ENCODE assay signal across 12 mouse cellular contexts in the genomic region with DNA sequence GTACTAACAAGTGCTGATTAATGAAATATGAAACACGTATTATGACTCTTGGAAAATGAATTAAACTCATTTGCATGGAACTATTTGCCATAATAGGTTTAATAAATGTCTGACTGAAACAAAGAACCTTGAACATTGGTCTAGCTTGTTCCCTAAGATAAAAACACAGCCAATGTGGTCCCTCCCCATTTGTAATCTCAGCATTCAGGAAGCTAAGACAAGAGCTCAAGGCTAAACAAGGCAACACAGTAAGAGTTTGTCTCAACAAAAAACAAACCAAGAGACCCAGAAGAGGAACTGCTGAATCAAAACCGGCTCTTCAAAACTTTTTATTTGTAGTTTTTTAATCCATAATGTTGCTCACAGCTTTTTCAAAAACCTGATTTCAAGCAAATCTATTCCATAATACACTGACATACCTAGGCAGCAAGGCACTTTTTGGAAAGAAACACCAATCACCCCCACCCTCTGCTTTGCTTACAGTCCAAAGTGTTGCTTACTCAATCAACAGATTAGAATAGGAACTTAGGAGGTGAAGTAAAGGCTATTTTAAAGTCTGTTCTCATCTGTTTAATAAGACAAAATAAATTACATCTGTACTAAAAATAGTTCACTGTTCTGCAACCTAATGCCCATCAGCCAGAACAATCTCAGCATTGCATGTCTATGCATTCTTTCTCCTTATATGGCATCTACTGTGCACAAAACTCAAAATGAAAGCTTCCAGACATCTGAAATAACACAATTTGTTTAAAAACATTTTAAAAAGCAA.
DNase-seq lines count a peak whose midpoint lies in the region; ATAC-seq and TF ChIP-seq lines count a peak whose summit lies in the region.
"Had no signal": no experiment of that assay in that cellular context is flagged by ENCODE, and none has a peak within 500 bp of the region (broad histone marks: within the 10 kb centered on the region; RNA-seq: fewer than 3 reads in every experiment).

No protein-coding gene starts in this region.

- intact Hi-C loops in heart, adult 2 months (cut with DNase I), result no loop called here
- intact Hi-C loops in heart, postnatal 36 days (cut with DNase I), result no loop called here

- H3K27me3 ChIP-seq in heart, adult 2 months (ENCODE audit: control insufficient read depth, insufficient read depth, low read length), result no peaks in the 10 kb centered on the region
- H3K27me3 ChIP-seq in lung, embryonic 14.5 days (ENCODE audit: insufficient read depth, low read length), result no peaks in the 10 kb centered on the region
- no peaks in the 10 kb centered on the region for H3K27me3 ChIP-seq in stomach, embryonic 14.5 days (ENCODE audit: control insufficient read depth, insufficient read depth, low read length)
- no peaks in the 10 kb centered on the region for H3K27me3 ChIP-seq in forebrain, embryonic 14.5 days (replicated peaks; ENCODE audit: control insufficient read depth, insufficient read depth, low read length)
- H3K27me3 ChIP-seq: liver, embryonic 15.5 days had no signal

- no peak overlapping the region for H3K4me2 ChIP-seq in lung, embryonic 14.5 days
- no peak overlapping the region for H3K4me2 ChIP-seq in stomach, embryonic 14.5 days (replicated peaks; ENCODE audit: low read depth, low read length)
- no peak overlapping the region for H3K4me2 ChIP-seq in forebrain, embryonic 14.5 days (ENCODE audit: low read length)
- H3K4me2 ChIP-seq: liver, embryonic 15.5 days had no signal

- H3K4me1 ChIP-seq in heart, adult 2 months (ENCODE audit: control insufficient read depth, insufficient read depth, low read length), result no peaks in the 10 kb centered on the region; the same call in none of the 2 replicates
- H3K4me1 ChIP-seq in lung, embryonic 14.5 days (ENCODE audit: insufficient read depth), result no peaks in the 10 kb centered on the region
- H3K4me1 ChIP-seq in embryonic fibroblast, embryonic 13.5 days (ENCODE audit: control insufficient read depth, insufficient read depth, low read length), result peaks cover 7% of the 10 kb centered on the region; the same call in 1 of the 2 replicates
- 0 out of 2 replicates have a peak, but pooled peaks cover 5% of the 10 kb centered on the region for H3K4me1 ChIP-seq in stomach, embryonic 14.5 days (ENCODE audit: control insufficient read depth, insufficient read depth, low read length)
- H3K4me1 ChIP-seq in forebrain, embryonic 14.5 days (ENCODE audit: control insufficient read depth, insufficient read depth, low read length), result no peaks in the 10 kb centered on the region
- H3K4me1 ChIP-seq: liver, embryonic 15.5 days had no signal

- peak overlapping the region; percentile 93 for H3K27ac ChIP-seq in heart, adult 2 months
- peak overlapping the region; percentile 78 for H3K27ac ChIP-seq in lung, embryonic 14.5 days (ENCODE audit: low read depth)
- H3K27ac ChIP-seq in embryonic fibroblast, embryonic 13.5 days (ENCODE audit: insufficient read depth, low read length), result peak overlapping the region; percentile 99
- H3K27ac ChIP-seq in stomach, embryonic 14.5 days (ENCODE audit: low read length), result peak overlapping the region; percentile 64
- no peak overlapping the region for H3K27ac ChIP-seq in forebrain, embryonic 14.5 days (ENCODE audit: low read depth, low read length)
- H3K27ac ChIP-seq: liver, embryonic 15.5 days had no signal

- peak overlapping the region; percentile 42; the same call in 1 of the 2 replicates for H3K9ac ChIP-seq in heart, adult 2 months (ENCODE audit: low read depth, low read length)
- H3K9ac ChIP-seq in lung, embryonic 14.5 days, result no peak overlapping the region
- no peak overlapping the region for H3K9ac ChIP-seq in stomach, embryonic 14.5 days (replicated peaks; ENCODE audit: low read depth, low read length)
- H3K9ac ChIP-seq in forebrain, embryonic 14.5 days (ENCODE audit: low read length), result no peak overlapping the region
- H3K9ac ChIP-seq: liver, embryonic 15.5 days had no signal

- no peak for TF ChIP-seq POLR2A in heart, adult 2 months (IDR thresholded peaks at IDR 0.05; ENCODE audit: insufficient read depth, low read depth, low read length)
- TF ChIP-seq POLR2A in embryonic fibroblast, embryonic 13.5 days (IDR thresholded peaks at IDR 0.05; ENCODE audit: low read depth, low read length), result no peak

- no peak for TF ChIP-seq EP300 in heart, adult 2 months (IDR thresholded peaks at IDR 0.05; ENCODE audit: insufficient read depth, low read depth, low read length)

- 43% methylated on average over 2 of the region's 2 CpGs for whole genome bisulfite sequencing in heart, adult 2 months
- 77% methylated on average over 2 of the region's 2 CpGs for WGBS in lung, embryonic 14.5 days
- WGBS in stomach, embryonic 14.5 days, result 78% methylated on average over 2 of the region's 2 CpGs
- 88% methylated on average over 2 of the region's 2 CpGs for WGBS in forebrain, embryonic 14.5 days

- H3K36me3 ChIP-seq in heart, adult 2 months (ENCODE audit: control insufficient read depth, insufficient read depth, low read length), result peaks cover 31% of the 10 kb centered on the region
- peaks cover 26% of the 10 kb centered on the region; the same call in 1 of the 2 replicates for H3K36me3 ChIP-seq in lung, embryonic 14.5 days (ENCODE audit: insufficient read depth)
- peaks cover 4% of the 10 kb centered on the region; the same call in 1 of the 2 replicates for H3K36me3 ChIP-seq in stomach, embryonic 14.5 days (ENCODE audit: control insufficient read depth, insufficient read depth, low read length)
- H3K36me3 ChIP-seq in forebrain, embryonic 14.5 days (ENCODE audit: control insufficient read depth, insufficient read depth, low read length), result no peaks in the 10 kb centered on the region

- no peak for DNase-seq in heart, adult 2 months
- no peak for DNase-seq in heart, postnatal 36 days
- DNase-seq in lung, embryonic 14.5 days, result peak; percentile 65
- no peak for DNase-seq in lung, adult 18-20 months
- no peak for DNase-seq in forebrain, embryonic 14.5 days (ENCODE audit: low spot score)
- no peak for DNase-seq in embryo, embryonic 9.5 days (ENCODE audit: extremely low spot score)
- DNase-seq: cerebellum, postnatal 36 days had no signal

- H3K79me2 ChIP-seq in heart, adult 2 months (replicated peaks; ENCODE audit: control insufficient read depth, insufficient read depth, low read length), result no peaks in the 10 kb centered on the region

- peak; percentile 49 for ATAC-seq in lung, embryonic 14.5 days (ENCODE audit: insufficient read depth)
- no peak for ATAC-seq in stomach, embryonic 14.5 days (ENCODE audit: insufficient number of reproducible peaks, insufficient read depth, low FRiP score, low read depth)
- ATAC-seq in forebrain, embryonic 14.5 days, result no peak
- ATAC-seq: inflammation-experienced regulatory T-cells, adult 6 months; midbrain, embryonic 16.5 days had no signal

- H3K9me3 ChIP-seq in lung, embryonic 14.5 days (ENCODE audit: low read depth, low read length), result no peaks in the 10 kb centered on the region
- H3K9me3 ChIP-seq in stomach, embryonic 14.5 days (ENCODE audit: control insufficient read depth, low read depth, low read length), result no peaks in the 10 kb centered on the region
- H3K9me3 ChIP-seq in forebrain, embryonic 14.5 days (replicated peaks; ENCODE audit: control insufficient read depth, low read length), result no peaks in the 10 kb centered on the region
- H3K9me3 ChIP-seq: liver, embryonic 15.5 days had no signal

- peak overlapping the region; percentile 52 for H3K4me3 ChIP-seq in heart, adult 2 months
- H3K4me3 ChIP-seq in lung, embryonic 14.5 days (ENCODE audit: low read depth, low read length), result no peak overlapping the region
- no peak overlapping the region for H3K4me3 ChIP-seq in embryonic fibroblast, embryonic 13.5 days (ENCODE audit: insufficient read depth, low read length)
- H3K4me3 ChIP-seq in stomach, embryonic 14.5 days (ENCODE audit: low read depth, low read length), result 0 out of 2 replicates have a peak overlapping the region, but pooled peaks have one; percentile 8
- no peak overlapping the region for H3K4me3 ChIP-seq in forebrain, embryonic 14.5 days (ENCODE audit: low read depth, low read length)
- H3K4me3 ChIP-seq: liver, embryonic 15.5 days had no signal

- no peak for TF ChIP-seq CTCF in heart, adult 2 months (IDR thresholded peaks at IDR 0.05)
- TF ChIP-seq CTCF in lung, embryonic 14.5 days (IDR thresholded peaks at IDR 0.05; ENCODE audit: low read depth), result no peak
- TF ChIP-seq CTCF in embryonic fibroblast, embryonic 13.5 days (IDR thresholded peaks at IDR 0.05; ENCODE audit: borderline replicate concordance, insufficient read depth, low read length), result no peak

Comparison
In these comparisons a context has a peak if more than half of its experiments do, and no peak if none do; other contexts are left out.
1. H3K4me3 ChIP-seq: peak in heart, adult 2 months (single experiment) and stomach, embryonic 14.5 days (single experiment); none in lung, embryonic 14.5 days (single experiment), embryonic fibroblast, embryonic 13.5 days (single experiment) and forebrain, embryonic 14.5 days (single experiment).